Mouse (Mus musculus) stomach, postnatal 0 days (tissue): ENCODE measurements around the gene Dap. TPM values are rescaled to one million over a fixed set of nuclear protein-coding genes. Genes with fewer than 3 reads are reported as not detected.
A peak's percentile ranks its signal among the peaks of the same experiment; 100 is the strongest.

Experiments
- ATAC-seq: fragments of 200-750 bp; cut with Nextera tagmentation; 2 replicates; pipeline ENCODE4 v1.8.0; 2017; ENCODE audit not compliant: low FRiP score, low TSS enrichment
- DNase-seq: peaks from one replicate; pipeline ENCODE4 v3.0.0-alpha.2; 2016; ENCODE audit warnings: low spot score
- H3K27ac ChIP-seq: fragments of 300-500 bp; sonication (generic); replicated peaks from 2 replicates; pipeline ENCODE4 v1.5.1; 2014; ENCODE audit warnings: mild to moderate bottlenecking, control low read depth
- H3K27me3 ChIP-seq: fragments of 300-500 bp; sonication (generic); 2 replicates; pipeline ENCODE4 v1.6.1; 2014; ENCODE audit warnings: low read length; ENCODE audit not compliant: control insufficient read depth, insufficient read depth
- H3K36me3 ChIP-seq: fragments of 300-500 bp; sonication (generic); 2 replicates; pipeline ENCODE4 v1.6.1; 2014; ENCODE audit warnings: low read length, mixed read lengths; ENCODE audit not compliant: control insufficient read depth, insufficient read depth
- H3K4me1 ChIP-seq: fragments of 300-500 bp; sonication (generic); replicated peaks from 2 replicates; pipeline ENCODE4 v1.6.1; 2014; ENCODE audit warnings: antibody characterized with exemption; ENCODE audit not compliant: control insufficient read depth, insufficient read depth
- H3K4me2 ChIP-seq: fragments of 300-500 bp; sonication (generic); replicated peaks from 2 replicates; pipeline ENCODE4 v1.6.1; 2014; ENCODE audit warnings: low read depth, mild to moderate bottlenecking, control low read depth, moderate library complexity
- H3K4me3 ChIP-seq: fragments of 300-500 bp; sonication (generic); 2 replicates; pipeline ENCODE4 v1.5.1; 2014; ENCODE audit warnings: low read depth, low read length, control low read depth
- H3K9ac ChIP-seq: fragments of 300-500 bp; sonication (generic); 2 replicates; pipeline ENCODE4 v1.6.1; 2014; ENCODE audit warnings: mild to moderate bottlenecking, low read length, control low read depth, mixed read lengths
- H3K9me3 ChIP-seq: fragments of 300-500 bp; sonication (generic); 2 replicates; pipeline ENCODE4 v1.6.1; 2016; ENCODE audit warnings: low read length; ENCODE audit not compliant: control insufficient read depth
- CTCF ChIP-seq: IDR thresholded peaks from 2 replicates; pipeline ENCODE4 v1.5.1; 2016; ENCODE audit warnings: antibody characterized with exemption, low read depth, mild to moderate bottlenecking, moderate library complexity
- EP300 ChIP-seq: optimal IDR thresholded peaks from 2 replicates; pipeline ENCODE3; 2016; ENCODE audit warnings: antibody characterized with exemption
- WGBS: fragments of 180-500 bp; shearing (Covaris S2); extraction: QIAGEN DNeasy Blood & Tissue Kit; methylation state at CpG from one replicate; pipeline ENCODE4 v1.1.7; 2014; 5-methylcytosine and 5-hydroxymethylcytosine counted together
- polyA plus RNA-seq: library from polyadenylated mRNA; unstranded; fragments of >200 nt; fragmentation: Nextera tagmentation; extraction: Ambion mirVana; gene quantifications from 2 replicates; pipeline ENCODE4 v1.2.1, GENCODE M21; 2015

The Dap gene
- polyA plus RNA-seq, 1 experiment from 2014 or later: 120 TPM

DNA sequence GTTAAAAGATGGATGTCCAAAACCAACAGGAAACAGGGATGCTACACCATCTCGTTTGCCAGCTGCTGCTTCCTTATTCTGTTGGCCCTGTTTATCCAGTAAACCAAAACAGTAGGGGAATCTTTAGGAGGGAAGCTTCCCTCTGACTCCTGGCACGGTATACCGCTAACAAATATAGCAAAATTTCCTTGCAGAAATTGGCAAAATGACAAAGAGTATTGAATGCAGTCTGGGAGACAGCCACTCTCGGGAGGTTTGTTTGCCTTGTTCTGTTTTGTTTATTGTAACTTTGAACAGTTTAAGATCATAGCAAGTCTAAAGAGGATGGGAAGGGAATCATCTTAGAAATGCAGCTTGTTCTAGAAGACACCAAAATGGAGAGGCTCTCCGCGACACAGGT is 28.3 kb upstream of the Dap start:
- no peaks in the 10 kb centered on the region for H3K36me3 ChIP-seq
- H3K27me3 ChIP-seq: no peaks in the 10 kb centered on the region
- TF ChIP-seq CTCF (no peak), EP300 (no peak)
- no peak overlapping the region for H3K4me2 ChIP-seq
- H3K4me1 ChIP-seq: no peaks in the 10 kb centered on the region
- no peak overlapping the region for H3K27ac ChIP-seq
- ATAC-seq (no peak), DNase-seq (no peak)
- H3K9ac ChIP-seq: no peak overlapping the region
- 53% methylated on average over 6 of the region's 6 CpGs for WGBS
- H3K4me3 ChIP-seq: no peak overlapping the region
- no peaks in the 10 kb centered on the region for H3K9me3 ChIP-seq

DNA sequence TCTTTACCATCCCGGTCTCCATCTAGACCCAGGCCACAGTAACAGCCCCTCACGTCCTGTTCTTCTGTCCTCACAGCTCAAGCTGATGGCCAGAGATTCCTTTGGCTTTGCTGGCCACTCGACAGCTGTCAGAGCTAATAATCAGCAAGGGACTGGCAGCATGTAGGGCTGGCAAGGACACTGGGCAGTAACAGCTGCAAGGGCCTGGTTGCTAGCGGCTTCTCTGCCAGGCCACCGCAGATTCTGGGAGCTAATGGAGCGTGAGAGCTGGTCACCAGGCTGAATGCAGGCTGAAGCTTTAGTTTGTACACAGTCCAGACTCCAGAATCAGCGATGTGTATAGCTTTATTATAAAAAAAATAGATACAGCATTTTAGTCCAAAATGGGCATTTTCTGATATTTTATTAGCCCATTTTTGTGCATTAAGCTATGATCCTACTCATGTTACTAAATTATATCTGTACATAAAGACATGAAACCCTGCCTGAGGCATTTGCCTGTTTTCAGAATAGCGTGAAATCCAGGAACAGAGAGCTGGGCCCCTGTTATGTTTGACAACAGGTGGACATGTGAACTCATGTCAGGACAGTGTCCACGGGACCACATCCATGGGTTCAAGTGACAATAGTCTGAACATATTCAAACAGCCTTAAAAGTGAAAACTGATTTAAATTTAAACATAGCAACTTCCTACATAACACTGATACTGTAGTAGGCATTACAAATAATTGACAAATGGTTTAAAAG is 16.6 kb upstream of the Dap start:
- TF ChIP-seq EP300 (no peak), CTCF (no peak)
- Histone ChIP-seq H3K27me3 (no peaks in the 10 kb centered on the region), H3K9me3 (no peaks in the 10 kb centered on the region), H3K4me3 (no peak overlapping the region), H3K4me1 (no peaks in the 10 kb centered on the region), H3K27ac (no peak overlapping the region), H3K4me2 (no peak overlapping the region), H3K36me3 (no peaks in the 10 kb centered on the region), H3K9ac (no peak overlapping the region)
- ATAC-seq (no peak), DNase-seq (no peak)
- 81% methylated on average over 9 of the region's 9 CpGs for WGBS

DNA sequence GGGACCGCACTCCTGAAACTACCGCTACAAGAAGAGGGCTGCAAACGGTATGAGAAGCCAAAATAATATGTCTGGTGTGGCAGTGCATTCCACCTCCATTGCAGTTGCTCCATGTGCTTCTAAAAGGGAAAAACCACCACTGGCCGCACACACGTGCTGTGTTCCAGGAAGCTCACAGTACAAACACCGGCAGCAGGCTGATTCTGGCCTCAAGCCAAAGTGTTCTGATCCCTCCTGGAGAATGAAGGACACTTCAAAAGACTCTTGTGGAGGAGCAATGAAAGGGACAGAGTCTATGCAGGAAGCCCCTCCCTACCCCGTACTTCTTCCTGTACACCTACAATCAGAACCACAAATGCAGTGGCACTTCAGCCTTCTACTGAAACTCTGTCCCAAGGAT is 12.2 kb upstream of the Dap start:
- no peaks in the 10 kb centered on the region for H3K27me3 ChIP-seq
- ATAC-seq (peak; percentile 76), DNase-seq (peak; percentile 72)
- H3K4me3 ChIP-seq: no peak overlapping the region
- no peak overlapping the region for H3K4me2 ChIP-seq
- H3K27ac ChIP-seq: no peak overlapping the region
- H3K4me1 ChIP-seq: no peaks in the 10 kb centered on the region
- TF ChIP-seq CTCF (no peak), EP300 (no peak)
- no peaks in the 10 kb centered on the region for H3K9me3 ChIP-seq
- no peaks in the 10 kb centered on the region for H3K36me3 ChIP-seq
- H3K9ac ChIP-seq: no peak overlapping the region
- WGBS: 50% methylated on average over 7 of the region's 7 CpGs

DNA sequence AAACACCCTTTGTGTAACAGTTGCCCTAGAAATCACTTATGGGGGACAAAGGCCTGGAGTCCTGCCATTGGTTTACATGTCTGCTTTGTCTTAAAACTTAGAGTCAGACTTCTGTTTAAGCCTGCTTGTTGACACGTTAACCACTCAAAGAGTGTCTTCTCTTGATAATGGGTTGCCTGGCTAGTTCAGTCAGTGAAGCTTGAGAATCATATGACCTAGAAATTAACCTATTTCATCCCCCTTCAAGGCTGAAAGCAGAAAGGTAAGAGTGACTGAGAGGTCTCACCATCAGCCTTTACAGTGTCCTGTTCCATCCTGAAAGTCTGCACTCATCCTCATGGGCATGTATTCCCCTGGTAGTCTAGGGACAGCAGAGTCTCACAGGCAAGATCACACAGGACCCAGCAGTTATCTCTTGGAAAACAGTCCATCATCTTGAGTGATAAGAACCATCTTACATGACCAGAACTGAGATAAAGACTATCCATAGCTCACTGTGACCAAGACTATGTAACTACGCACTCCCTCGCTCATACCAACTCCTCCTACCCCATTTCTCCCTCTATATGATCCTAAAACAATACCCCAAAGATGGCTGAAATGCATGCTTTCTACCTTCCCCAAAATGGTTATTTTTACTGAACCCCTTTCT is 10.4 kb upstream of the Dap start:
- TF ChIP-seq CTCF (no peak), EP300 (no peak)

DNA sequence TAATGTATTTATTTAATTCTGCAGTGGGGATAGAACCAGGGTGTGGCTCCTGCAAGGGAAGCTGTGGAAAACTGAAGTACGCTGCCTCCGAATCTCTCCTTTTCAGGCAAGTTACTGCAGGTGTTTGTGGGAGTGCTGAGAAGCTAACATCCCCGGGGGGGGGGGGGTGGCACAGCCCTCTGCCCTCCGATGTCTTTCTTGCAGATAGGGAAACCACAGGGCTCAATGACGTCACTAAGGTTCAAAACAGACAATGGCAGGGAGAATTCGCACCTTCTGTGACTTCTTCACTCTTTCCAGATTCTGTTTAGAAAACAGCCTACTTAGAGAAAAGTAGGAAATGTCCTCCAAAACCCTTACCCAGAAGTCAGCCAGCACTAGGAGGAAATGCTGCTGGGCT is 1.9 kb upstream of the Dap start:
- WGBS: 60% methylated on average over 6 of the region's 6 CpGs
- no peaks in the 10 kb centered on the region for H3K36me3 ChIP-seq
- DNase-seq: no peak
- H3K4me2 ChIP-seq: no peak overlapping the region
- H3K4me3 ChIP-seq: no peak overlapping the region
- no peak for TF ChIP-seq CTCF
- TF ChIP-seq EP300: no peak
- H3K9me3 ChIP-seq: no peaks in the 10 kb centered on the region
- H3K27me3 ChIP-seq: no peaks in the 10 kb centered on the region
- H3K27ac ChIP-seq: no peak overlapping the region
- no peak overlapping the region for H3K9ac ChIP-seq
- H3K4me1 ChIP-seq: no peaks in the 10 kb centered on the region; the same call in 1 of the 2 replicates
- ATAC-seq: no peak

More for the DNA sequence above, 10.4 kb upstream of the Dap start:
- H3K4me3 ChIP-seq: no peak overlapping the region
- no peak for ATAC-seq
- H3K4me2 ChIP-seq: no peak overlapping the region
- no peaks in the 10 kb centered on the region for H3K27me3 ChIP-seq
- H3K27ac ChIP-seq: no peak overlapping the region
- H3K9me3 ChIP-seq: no peaks in the 10 kb centered on the region
- H3K9ac ChIP-seq: no peak overlapping the region
- WGBS: 72% methylated on average over 3 of the region's 3 CpGs
- no peak for DNase-seq
- H3K36me3 ChIP-seq: no peaks in the 10 kb centered on the region
- H3K4me1 ChIP-seq: no peaks in the 10 kb centered on the region

DNA sequence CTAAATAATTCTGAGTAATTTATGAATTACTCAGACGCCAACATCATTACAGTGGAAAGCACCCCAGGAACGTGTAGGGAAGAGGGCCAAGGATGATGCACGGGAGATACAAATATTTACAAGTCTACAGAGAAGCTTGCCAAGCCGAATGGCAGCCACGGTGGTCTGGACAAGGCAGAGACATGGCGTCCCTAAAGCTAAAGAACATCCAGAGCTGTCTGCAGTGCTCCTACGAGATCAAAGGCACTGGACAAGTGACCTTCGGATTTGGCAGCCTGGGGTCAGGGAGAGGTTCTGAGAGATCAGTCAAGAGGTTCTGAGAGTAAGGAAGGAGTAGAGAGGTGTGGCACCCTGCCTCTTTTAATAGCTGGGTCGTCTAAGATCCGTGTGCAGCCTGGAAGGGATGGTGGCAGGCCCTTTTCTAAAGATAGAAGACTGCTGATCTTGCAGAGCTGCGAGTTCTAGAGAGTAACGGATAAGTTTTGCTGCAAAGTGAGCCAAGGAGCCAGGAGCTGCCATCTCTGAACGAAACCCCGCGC is 449 bp upstream of the Dap start:
- Histone ChIP-seq H3K36me3 (no peaks in the 10 kb centered on the region), H3K9me3 (no peaks in the 10 kb centered on the region), H3K4me2 (peak overlapping the region; percentile 90), H3K27ac (peak overlapping the region; percentile 96; the same call in 1 of the 2 replicates), H3K4me3 (peak overlapping the region; percentile 93), H3K4me1 (no peaks in the 10 kb centered on the region; the same call in 1 of the 2 replicates), H3K9ac (peak overlapping the region; percentile 47; the same call in 1 of the 2 replicates), H3K27me3 (no peaks in the 10 kb centered on the region)
- no peak for DNase-seq
- 31% methylated on average over 15 of the region's 15 CpGs for WGBS
- TF ChIP-seq CTCF (no peak), EP300 (no peak)
- 0 out of 2 replicates have a peak, but pooled peaks have one; percentile 2 for ATAC-seq
